Mouse (Mus musculus): ENCODE measurements around the gene Mapre3.

- TF ChIP-seq POLR2A (IDR thresholded peaks at IDR 0.05; ENCODE audit: borderline replicate concordance, extremely low read depth, low read depth, low read length) (no peak), CTCF (IDR thresholded peaks at IDR 0.05; ENCODE audit: insufficient read depth, low read length) (no peak)
Observed at GRCm38 (mm10) chr5:30839731-30840130, 25.3 kb downstream of the Mapre3 start.
